Mouse (Mus musculus) heart, adult 18-20 months (tissue): ENCODE measurements around the gene Dst. TPM values are rescaled to one million over a fixed set of nuclear protein-coding genes. Genes with fewer than 3 reads are reported as not detected.

Source experiments
- DNase-seq, 2 experiments: peaks; one replicate each; pipeline ENCODE4 v3.0.0; 2021 to 2022; ENCODE audit warnings: mixed read lengths in 1 of 2
- total RNA-seq, 2 experiments: library from RNA; stranded (reverse); gene quantifications; 2 replicates each; pipeline ENCODE4 v1.2.3; 2021

The Dst gene
- total RNA-seq, 2 experiments from 2014 or later = 378 TPM

- DNase-seq = no peak
Measured at GRCm38 (mm10) chr1:34178022-34178727, 270.1 kb downstream of the Dst start.

GRCm38 (mm10) chr1:34179756-34180155, 271.7 kb downstream of the Dst start:
- no peak for DNase-seq

DNA sequence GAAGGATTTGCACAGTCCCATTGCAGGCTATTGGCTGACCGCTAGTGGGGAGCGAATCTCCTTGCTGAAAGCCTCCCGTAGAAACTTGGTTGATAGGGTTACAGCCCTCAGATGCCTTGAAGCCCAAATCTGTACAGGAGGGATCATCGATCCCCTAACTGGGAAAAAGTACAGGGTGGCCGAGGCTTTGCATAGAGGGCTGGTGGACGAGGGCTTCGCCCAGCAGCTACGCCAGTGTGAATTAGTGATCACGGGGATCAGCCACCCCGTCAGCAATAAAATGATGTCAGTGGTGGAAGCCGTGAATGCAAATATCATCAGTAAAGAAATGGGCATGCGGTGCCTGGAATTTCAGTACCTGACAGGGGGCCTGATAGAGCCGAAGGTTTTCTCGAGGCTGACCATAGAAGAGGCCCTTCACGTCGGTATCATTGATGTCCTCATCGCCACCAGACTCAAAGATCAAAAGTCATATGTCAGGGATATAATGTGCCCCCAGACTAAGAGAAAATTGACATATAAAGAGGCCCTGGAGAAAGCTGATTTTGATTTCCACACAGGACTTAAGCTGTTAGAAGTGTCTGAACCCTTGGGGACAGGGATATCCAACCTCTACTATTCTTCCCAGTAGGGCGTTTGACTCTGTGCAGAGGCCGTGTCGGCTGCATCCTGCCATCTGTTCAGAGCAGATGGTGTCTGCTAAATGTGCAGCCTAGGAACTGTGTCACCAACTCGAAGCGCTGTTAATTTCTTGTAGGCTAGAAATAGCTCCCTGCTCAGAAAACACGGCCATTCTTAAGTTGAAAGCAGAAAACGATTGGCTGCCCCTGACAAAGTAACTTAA, 274.6 kb downstream of the Dst start:
- DNase-seq = no peak

DNA sequence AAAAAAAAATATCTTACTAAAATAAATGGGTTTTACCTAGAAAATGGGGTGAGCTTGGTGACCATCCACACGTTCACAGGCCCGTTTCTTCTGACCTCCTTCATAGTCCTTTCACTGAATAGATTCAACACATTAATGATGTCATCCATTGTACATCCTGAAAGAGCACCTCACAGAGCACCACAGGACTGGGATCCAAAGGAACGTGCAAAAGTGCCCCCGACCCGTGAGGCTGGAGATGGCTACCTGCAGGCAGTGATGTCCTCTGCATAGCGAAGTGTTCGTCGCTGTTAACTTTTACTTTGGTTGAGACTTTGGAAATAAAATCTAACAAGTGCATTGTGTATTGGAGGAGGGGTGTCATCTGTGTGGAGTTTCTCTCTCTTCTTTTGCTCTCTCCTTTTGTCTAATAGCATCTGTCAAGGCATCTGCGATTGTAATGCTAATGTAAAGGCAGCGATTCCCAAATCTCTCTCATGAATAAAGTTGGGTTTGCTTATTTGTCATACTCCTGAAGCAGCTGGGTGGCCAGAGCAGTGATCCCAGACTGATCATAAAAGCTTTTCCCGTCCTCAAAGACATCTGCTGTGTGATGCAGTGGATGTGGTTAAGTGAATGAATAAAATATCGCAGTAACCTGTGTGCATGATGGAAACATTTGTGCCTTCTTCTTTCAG, 275.4 kb downstream of the Dst start:
- DNase-seq = no peak

DNA sequence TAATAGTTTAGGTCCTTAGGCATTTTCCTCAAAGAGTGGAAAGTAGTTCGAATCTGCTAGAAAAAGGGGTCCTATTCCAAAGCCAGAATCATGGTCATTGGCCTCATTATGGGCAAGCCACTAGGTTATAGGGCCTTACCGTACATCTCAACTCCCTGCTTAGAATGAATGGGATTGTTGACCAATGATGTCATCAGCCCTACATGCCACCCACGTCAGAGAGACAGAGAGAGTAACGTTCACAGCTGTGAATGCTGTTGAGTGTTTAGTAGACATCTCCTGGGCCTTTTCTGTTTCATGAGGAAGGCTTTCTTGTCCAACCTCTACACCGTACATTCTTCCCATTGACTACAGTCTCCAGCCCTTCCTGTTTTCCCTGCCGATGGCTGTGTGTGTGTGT, 276.2 kb downstream of the Dst start:
- no peak for DNase-seq

DNA sequence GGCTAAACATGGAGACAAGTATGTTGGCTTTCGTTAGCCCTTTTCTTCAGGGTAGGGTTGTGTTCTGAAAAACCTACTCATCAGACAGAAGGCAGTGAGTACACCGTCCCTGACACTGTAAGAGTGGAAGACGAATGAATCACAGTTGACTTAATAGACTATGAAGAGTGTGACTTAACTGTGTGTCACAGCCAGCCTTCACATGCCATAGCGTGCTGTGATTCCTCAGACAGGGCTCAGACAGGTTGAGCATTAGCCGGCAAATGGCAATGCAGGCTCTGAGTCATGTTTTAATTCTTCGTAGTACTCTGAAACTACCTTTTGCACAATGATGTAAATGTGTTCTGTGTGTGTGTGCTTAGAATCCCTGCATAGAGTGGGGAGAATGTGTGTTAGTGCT, 278.0 kb downstream of the Dst start:
- no peak for DNase-seq

DNA sequence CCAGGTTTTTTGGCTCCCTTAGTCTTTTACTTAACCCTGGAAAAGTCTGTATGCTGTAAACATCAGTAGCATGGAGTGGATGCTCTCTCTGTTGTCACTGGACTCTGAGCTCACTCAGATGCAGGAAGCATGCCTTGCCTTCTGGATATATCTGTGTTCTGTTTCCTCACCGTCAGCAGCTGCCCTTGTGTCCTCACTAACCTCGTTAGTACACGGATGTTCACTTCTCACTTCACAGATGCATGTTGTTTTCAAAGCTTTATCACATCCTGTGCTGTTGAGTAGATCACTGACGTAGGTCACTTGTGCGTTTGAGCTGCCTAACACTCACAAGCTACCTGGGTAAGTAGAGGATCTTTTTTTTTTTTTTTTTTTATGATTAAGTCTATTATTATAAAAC, 279.5 kb downstream of the Dst start:
- no peak for DNase-seq

- no peak for DNase-seq
Measured at GRCm38 (mm10) chr1:34188721-34189236, 280.8 kb downstream of the Dst start.

- no peak for DNase-seq
Measured at GRCm38 (mm10) chr1:34189318-34189717, 281.3 kb downstream of the Dst start.

DNA sequence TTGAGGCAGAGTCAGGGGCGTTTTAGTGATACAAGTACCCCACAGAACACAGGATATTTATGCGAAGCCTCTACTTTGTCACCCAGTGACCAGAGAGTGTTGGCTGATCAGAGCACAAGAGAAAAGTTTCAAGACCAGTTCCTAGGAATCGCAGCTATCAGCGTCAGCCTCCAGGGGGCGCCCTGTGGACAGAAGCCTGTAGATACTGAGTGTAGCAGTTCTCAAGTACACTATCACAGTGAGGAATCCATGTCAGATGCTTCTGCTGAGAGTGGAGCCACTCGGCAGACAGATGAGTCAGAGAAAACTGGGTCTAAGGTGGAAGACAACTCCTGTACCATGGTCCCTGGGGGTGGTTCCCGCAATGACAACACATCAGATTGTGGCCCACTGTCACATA, 281.9 kb downstream of the Dst start:
- DNase-seq = peak; percentile 42 to 82

DNA sequence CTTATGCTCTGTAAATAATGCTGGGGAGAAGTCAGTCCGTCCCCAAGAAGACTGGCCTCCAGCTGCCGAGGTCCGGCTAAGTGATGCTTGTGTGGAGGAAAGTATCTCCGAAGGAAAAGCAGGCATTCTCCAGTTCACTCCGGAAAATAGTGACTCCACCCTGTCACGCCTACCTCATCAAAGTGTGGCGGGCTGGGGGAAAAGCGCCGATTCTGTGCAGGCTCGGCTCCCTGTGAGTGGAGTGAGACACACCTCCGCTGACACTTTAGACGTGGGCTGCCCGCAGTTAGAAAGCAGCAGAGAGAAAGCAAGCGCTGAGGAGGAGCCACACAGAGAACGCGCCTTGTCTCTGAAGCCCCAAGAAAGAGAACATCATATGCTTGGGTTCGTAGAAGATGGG, 284.1 kb downstream of the Dst start:
- no peak for DNase-seq

GRCm38 (mm10) chr1:34200791-34201190, 292.8 kb downstream of the Dst start:
- no peak for DNase-seq

DNA sequence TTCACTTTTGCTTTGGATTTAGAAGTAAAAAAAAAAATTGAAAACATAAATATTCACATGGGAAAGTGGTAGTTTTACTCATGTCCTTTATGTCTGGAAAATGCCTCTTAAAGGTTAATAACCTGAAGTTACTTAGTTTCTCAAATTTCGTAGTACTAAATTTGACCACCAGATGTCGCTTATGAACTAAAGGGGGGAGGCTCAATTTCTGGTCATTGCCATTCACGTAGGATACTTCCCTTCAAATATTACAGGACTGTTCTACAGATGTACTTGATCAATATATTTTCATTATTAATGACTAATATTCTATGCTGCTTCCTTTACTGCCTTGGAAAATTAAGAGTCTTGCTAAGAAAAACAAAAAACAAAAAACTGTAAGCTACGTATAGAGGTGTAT, 293.5 kb downstream of the Dst start:
- peak in 1 of 2 experiments; percentile 66 for DNase-seq

DNA sequence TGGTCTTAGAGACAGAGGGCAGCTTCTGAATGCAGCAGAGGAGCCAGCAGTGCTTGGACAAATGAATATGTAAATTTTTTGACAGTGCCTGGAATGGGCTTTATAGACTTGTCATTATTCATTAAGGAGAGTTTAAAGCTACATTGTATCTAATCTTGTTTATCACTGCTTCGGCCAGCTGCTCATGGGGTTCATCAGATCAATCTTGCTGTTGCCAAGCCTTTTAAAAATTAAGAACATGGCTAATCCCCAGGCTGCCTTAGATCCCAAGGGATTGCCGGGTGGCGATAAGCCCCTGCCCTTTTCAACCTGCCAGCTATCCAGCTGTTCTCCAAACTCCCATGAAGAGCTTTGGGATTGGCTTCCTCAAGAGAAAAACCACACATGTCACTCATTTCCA, 303.7 kb downstream of the Dst start:
- DNase-seq = no peak

DNA sequence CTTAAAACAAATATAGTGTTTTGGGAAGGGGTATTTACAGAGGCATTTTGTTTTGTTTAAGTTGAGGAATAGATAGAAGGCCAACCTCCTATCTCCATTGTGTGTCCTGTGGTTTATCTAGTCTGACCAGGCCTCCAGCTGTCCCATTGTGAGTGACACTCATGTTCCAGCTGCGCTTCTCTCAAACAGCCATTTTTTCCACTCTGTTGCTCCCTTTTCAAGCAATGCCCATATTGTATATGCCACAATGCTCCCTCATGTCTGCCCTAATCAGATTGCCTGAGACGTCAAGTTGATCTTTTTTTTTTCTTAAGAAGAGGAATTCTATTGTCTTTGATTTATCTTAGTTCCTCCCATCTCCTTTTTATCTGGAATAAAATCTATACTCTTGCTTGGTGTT, 308.4 kb downstream of the Dst start:
- no peak for DNase-seq

- DNase-seq = peak; percentile 67 to 87
Measured at GRCm38 (mm10) chr1:34218323-34218722, 310.3 kb downstream of the Dst start.

GRCm38 (mm10) chr1:34218801-34219200, 310.8 kb downstream of the Dst start:
- DNase-seq = no peak

- DNase-seq = no peak
Measured at GRCm38 (mm10) chr1:34220094-34220601, 312.1 kb downstream of the Dst start.

GRCm38 (mm10) chr1:34223866-34224265, 315.8 kb downstream of the Dst start:
- no peak for DNase-seq

- DNase-seq = peak; percentile 43
Measured at GRCm38 (mm10) chr1:34227676-34228075, 319.7 kb downstream of the Dst start.

DNA sequence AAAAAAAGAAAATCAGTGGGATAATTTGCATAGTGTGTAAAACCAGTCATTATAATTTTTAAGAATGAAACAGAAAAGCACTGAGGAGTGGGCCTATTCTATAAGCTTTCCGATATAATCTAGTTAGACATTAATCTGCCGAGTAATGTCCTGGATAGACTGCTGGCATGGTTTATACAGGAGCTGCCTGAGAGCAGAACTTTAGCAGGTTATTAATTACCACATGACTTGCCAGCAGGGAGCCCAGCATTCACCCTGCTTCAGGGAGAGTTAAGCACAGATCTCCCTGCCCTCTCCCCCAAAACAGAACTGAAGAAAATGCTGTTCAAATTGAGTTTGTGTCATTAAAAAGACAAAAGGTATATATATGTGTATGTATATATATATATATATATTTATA, 323.0 kb downstream of the Dst start:
- no peak for DNase-seq

- DNase-seq = peak; percentile 84 to 87
Measured at GRCm38 (mm10) chr1:34236254-34236723, 328.3 kb downstream of the Dst start.

GRCm38 (mm10) chr1:34237211-34237610, 329.2 kb downstream of the Dst start:
- DNase-seq = no peak
